Mouse (Mus musculus) ovary, adult 18-20 months (tissue): Measurements from ENCODE around the gene Dock8.

Experiments used
- DNase-seq: peaks from one replicate; pipeline ENCODE4 v3.0.0; 2022; ENCODE audit warnings: low spot score, mixed read lengths

Dock8 gene

GRCm38 (mm10) chr19:24999201-24999886 is at the start of gene Dock8:
Gene Dock8 (plus strand): TSS chr19:24999534.
- DNase-seq = peak; percentile 56

DNA sequence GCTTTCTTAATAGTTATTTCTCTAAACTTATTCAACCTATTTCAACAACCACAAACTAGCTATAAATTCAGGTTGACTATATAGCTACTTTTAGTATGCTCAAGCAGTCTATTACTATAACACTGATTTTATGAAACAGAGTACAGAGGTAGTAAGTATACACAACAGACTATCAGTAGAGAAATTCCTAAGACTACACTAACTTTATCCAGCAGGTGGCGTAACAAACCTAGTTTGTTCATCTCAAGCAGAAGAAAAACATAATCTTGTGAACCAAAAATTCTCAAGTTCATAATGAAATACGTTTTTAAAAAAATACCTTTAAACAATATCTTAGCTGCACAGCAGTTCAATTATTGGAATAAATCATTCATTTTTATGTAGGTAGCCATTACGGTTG is 40.8 kb upstream of the Dock8 start:
- DNase-seq = no peak

GRCm38 (mm10) chr19:24961172-24961962 is 38.0 kb upstream of the Dock8 start, which contains the start of gene Cbwd1:
Gene Cbwd1 (minus strand): TSS chr19:24961610.
- peak; percentile 96 for DNase-seq

DNA sequence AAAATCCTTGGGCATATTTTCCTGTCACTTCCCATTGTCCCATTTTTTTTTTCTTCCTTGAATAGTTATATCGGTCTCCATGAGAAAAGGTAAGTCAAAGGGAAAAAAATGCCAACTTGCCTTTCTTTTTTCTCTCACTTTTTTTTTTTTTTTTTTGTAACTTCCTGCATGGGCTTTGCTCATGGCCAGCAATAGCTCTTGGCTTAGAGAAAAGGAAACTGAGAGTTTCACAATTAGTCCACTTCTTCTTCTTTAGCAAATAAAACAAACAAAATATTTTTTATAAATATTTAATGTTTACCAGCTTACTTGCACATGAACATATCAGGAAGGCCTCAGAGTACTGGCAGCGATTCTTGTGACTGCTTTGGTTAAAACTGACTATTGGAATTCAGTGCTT is 33.1 kb upstream of the Dock8 start:
- DNase-seq = no peak

- no peak for DNase-seq
Measured at GRCm38 (mm10) chr19:24966941-24967340, 32.4 kb upstream of the Dock8 start.

DNA sequence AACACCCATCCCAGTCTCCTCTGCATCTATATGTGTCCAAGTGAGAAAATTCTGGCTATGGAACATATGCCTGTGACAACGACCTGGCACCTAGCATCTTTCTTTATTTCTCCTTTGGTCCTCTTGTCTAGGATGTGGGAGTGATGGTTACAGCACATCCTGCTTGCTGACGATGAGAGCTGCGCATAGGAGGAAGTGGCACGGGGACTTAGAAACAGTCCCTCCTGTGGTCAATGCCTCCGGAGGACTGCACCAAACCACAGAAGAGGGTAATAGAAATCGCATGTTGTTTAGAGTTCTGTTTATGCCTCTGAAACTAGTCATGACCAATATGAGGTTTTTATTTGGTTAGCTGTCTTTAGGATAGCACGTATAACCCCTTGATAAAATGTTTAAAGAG is 28.0 kb upstream of the Dock8 start:
- no peak for DNase-seq

GRCm38 (mm10) chr19:24972701-24973390 is 26.5 kb upstream of the Dock8 start:
- no peak for DNase-seq

GRCm38 (mm10) chr19:24977991-24978390 is 21.3 kb upstream of the Dock8 start:
- DNase-seq = no peak

- no peak for DNase-seq
Measured at GRCm38 (mm10) chr19:24978852-24979842, 20.2 kb upstream of the Dock8 start.

DNA sequence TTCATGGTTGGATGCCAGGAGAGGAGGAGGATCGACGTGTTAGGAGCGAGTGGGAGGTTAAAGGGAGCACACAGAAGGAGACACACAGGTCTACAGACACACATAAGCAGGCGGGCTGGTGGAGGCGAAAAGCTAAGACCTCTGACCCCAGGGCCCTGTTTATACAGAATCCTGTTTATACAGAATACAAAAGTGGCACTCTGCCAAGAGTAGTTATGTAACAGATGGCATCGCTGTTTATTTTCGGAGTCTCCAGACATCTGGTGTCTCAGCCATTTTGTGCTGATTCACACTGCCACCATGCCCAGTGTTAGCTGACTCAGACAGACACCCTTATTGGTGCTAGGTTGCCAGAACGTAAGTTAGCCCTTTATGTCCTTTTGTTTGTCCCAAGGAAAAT is 18.0 kb upstream of the Dock8 start:
- DNase-seq = no peak

DNA sequence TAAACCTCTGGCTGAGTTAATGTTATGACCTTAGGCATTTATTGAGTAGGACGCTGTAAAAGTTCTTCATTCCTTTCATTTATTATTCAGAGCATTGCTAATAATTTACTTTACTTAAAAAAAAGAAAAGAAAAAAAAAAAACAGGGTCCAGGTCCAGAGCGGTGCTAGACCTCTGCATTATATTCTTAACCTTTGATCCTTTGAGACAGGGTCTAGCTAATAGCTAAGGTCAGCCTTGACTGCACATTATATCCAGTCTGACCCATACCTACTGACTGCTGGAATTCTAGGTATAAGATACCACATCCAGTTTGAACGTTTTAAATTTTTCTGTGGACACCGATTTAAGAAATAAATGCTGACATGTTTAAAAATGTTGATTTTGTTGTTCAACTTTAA is 16.3 kb upstream of the Dock8 start:
- DNase-seq = no peak

DNA sequence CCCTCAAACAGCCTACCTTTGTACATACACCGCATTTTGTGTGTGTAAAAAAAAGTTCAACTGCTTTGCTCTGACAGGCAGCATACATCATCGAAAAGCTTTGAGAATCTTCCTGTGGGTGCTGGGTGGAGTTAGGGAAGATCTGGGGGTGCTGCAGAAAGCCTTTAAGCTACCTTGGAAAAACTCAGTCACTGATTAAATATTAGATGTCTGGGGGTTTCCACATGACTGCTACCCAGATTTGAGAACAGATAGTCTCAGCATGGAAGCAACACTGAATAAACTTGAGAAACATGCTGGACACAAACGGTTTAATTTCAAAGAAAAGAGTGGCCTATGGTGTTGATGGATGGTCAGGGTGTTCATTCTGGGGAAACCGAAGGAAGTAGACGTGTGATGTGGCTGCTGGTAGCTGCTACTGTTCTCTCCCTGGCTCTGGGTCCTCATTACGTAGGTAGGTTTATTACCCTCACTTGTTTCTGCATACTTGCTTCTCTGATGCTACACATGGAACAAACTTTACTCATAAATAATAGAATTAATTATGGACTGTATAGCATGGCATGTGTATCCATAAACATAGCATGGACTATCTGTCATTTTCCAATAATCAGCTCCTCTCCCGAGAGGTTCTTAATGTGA is 15.4 kb upstream of the Dock8 start:
- DNase-seq = no peak

DNA sequence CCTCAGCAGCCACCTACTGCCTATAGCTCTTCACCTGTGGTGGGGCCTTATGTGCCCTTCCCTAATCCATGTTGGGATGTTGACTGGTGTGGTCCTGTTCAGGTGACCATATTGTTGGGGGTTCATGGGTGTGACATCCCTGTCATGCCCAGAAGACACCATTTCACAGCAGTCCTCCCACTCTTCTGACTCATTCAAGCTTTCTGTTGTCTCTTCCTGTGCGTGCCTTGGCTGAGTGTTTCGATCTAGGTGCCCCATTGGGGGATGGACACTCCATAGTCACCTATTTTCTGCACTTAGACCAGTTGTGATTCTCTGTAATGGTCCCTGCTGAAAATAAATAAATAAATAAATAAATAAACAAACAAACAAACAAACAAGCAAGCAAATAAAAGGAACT is 14.3 kb upstream of the Dock8 start:
- DNase-seq = no peak

DNA sequence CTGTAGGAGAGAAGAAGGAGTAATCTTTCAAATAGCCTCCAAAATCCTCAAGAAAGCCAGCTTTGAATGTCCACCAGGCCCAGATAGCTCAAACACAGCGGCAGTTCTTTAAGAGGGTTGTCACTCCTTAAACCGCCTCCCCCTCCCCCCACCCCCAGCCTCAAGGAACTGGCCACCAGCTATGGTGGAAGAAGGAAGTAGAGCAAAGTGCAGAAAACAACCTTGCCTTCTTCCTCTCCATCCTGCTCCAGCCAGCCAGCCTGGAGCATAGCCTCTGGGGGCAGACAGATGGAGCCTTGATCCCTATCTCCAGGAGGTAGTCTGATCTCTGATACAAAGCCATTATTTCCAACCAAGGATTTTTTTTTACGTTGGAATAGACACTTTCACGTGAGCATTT is 12.0 kb upstream of the Dock8 start:
- no peak for DNase-seq

GRCm38 (mm10) chr19:24988831-24989230 is 10.5 kb upstream of the Dock8 start:
- DNase-seq = no peak

DNA sequence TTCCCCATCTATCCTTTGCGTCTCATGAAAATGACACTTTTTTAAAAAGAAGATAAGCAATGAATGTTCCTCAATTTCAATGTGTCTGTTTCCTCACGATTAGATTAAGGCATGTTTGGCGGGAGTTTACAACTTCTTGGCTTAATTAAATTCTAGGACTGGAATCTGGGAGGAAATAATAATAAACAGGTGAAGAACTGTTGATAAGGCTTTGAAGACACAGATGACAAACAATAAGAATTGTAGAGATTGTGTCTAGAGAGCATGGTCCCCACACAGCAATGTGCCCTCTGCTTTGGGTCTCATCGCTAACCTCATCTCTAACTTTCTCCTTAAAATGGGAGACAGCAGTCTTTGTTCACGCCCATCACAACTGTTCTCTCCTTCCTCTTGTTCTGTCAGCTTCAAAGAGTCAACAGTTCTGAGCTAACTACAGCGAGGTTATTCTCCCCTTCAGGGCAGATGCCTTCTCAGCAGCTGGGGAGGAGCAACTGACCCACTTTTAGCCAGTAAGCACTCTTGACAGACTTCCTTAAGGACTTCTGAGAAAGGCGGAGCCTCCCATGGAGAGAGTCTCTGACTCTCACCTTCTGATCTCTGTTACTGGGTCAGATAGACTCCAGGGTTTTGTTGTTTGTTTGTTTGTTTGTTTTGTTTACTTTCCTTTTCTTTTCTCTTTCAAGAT is 9.1 kb upstream of the Dock8 start:
- no peak for DNase-seq

DNA sequence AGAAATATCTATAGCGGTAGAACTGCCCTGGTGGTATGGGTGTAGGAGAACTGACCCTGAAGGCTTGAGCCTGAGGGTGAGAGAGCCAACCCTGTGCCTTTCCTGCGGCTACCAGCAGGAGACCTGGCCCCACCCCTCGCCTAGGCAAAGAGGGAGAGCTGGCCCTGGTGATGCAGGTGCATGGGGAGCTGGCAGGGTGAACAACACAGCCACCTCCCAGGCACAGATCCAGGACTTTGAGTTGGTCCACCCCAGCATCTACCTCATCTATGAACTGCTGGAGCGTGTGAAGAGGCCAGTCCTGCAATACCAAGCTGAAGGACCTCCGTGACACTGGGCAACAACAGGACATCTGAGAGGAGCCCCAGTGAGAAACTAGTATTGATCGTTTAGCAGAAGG is 5.8 kb upstream of the Dock8 start:
- no peak for DNase-seq

- DNase-seq = no peak
Measured at GRCm38 (mm10) chr19:24994900-24995299, 4.4 kb upstream of the Dock8 start.

GRCm38 (mm10) chr19:24996815-24997704 is 2.3 kb upstream of the Dock8 start:
- no peak for DNase-seq

GRCm38 (mm10) chr19:24998561-24998960 is 773 bp upstream of the Dock8 start:
- no peak for DNase-seq
